Mouse (Mus musculus) neutrophil, adult 5-6 weeks (primary cell): ENCODE data around the gene Mblac1. TPM values are rescaled to one million over a fixed set of nuclear protein-coding genes. Genes with fewer than 3 reads are reported as not detected.

Source experiments
- ATAC-seq: fragments of 151-379, 151-347 bp; 2 replicates; pipeline ENCODE4 v1.8.0; 2017; ENCODE audit warnings: mild to moderate bottlenecking, moderate TSS enrichment; ENCODE audit not compliant: insufficient number of reproducible peaks, poor library complexity, low FRiP score, severe bottlenecking; ENCODE audit errors: extremely low read depth
- total RNA-seq: library from RNA; stranded (forward); fragments of 200-1000 nt; gene quantifications from 2 replicates; pipeline ENCODE4 v1.2.3, GENCODE M21; 2017

Mblac1 gene
- total RNA-seq: 0.81 and 0.86 TPM in 2 replicates

DNA sequence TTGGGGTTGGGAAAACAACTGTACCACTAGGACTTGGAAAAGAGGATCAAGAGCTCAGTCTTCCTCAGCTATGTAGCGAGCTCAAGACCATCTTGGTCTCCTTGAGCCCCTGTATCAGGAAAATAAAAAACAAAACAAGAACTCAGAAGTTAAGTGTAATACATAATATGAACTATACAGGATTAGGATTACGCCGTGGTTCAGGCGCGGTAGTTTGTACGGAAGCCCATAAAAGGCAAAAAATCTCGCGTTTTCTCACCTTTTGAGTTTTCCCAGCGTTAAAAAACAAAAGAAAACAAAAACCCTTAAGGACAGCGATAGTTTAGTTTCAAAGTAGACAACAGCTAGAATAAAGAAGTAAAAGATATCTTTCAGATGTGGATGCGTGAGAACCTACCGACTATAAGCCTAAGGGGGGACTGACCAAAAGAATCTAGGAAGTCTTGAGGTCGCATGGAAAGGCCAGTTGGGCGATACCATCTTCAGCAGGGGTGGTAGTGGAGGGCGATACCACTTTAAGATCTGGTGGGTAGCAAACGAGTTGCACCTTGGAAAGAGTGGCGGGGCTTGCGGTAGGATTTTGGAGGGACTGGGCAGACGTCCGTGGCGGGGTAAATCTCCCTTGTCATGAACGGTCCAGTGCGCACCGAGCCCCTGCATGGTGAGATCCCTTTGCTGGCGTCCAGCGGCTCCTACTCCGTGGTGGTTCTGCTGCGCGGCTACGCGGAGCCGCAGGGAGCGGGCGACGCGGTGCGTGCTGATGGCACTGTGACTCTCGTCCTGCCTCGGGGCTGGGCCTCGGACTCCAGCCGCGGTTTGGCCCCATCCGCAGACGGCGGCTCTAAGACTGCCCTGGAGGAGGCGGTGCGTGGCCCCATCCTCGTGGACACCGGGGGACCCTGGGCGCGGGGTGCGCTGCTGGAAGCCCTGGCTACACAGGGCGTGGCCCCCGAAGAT is at the start of gene Mblac1:
Gene Mblac1 (plus strand): TSS at position 544 of the 957 bp plus-strand sequence.
- peak; percentile 62; the same call in 1 of the 2 replicates for ATAC-seq

DNA sequence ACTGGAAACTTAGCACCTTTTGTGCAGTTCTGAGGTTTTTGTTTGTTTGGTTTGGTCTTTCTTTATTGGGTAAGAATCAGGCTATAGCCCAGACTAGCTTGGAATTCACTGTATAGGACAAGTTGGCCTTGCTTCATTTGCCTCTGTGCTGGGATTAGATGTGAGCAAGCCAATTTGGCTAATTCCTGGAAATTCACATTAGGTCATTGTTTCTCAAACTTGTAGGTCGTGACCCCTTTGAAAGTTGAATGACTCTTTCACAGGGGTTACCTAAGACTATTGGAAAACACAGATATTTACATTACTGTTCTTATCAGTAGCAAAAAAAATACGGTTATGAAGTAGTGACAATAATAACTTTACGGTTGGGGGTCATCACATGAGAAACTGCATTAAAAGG is 39.7 kb upstream of the Mblac1 start:
- ATAC-seq: no peak

DNA sequence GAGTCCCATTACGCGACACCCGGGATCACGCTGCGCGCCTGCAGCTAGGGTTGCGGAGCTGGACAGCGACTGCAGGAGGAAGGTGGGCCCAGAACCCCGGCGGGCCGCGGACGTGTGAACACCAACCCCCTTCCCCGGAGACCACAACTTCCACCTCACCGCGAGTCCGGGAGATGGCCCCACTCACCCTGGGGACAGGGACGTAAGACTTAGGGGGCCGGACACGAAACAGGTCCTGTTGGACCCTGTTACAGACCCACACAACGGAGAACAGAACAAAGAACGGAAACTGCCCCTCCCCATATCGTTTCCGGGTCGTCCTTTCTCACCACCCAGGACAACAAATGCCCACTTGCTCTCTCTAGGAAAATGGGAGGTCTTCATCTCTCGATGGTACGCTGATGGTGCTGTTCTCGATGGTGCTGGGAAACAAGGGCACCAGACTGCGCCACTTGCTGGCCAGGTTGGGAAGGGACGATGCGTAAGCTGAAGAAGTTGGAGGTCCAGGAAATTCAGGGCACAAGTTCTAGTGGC is 38.6 kb upstream of the Mblac1 start, which contains the start of gene Zfp113:
Gene Zfp113 (minus strand): TSS at position 302 of the 534 bp plus-strand sequence.
- ATAC-seq: peak; percentile 96

DNA sequence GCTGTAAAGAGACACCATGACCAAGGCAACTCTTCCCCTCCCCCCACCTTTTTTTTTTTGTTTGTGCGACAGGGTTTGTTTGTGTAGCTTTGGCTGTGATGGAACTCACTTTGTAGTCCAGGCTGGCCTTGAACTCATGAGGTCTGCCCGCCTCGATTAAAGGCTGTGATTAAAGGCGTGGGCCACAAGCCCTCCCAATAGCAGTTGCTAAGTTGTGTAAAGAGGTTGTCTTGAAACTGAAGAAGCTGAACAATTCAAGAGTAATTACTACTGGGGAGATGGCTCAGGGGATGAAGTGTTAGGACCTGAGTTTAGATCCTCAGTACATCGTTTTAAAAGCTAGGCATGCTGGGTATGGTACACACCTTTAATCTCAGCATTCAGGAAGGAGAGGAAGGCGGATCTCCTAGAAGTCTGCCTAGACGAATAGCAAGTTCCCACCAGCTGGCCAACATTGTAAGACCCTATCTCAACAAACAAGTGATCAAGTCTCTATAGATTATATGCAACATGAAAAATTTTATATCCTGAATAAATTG is 33.8 kb upstream of the Mblac1 start:
- no peak for ATAC-seq

DNA sequence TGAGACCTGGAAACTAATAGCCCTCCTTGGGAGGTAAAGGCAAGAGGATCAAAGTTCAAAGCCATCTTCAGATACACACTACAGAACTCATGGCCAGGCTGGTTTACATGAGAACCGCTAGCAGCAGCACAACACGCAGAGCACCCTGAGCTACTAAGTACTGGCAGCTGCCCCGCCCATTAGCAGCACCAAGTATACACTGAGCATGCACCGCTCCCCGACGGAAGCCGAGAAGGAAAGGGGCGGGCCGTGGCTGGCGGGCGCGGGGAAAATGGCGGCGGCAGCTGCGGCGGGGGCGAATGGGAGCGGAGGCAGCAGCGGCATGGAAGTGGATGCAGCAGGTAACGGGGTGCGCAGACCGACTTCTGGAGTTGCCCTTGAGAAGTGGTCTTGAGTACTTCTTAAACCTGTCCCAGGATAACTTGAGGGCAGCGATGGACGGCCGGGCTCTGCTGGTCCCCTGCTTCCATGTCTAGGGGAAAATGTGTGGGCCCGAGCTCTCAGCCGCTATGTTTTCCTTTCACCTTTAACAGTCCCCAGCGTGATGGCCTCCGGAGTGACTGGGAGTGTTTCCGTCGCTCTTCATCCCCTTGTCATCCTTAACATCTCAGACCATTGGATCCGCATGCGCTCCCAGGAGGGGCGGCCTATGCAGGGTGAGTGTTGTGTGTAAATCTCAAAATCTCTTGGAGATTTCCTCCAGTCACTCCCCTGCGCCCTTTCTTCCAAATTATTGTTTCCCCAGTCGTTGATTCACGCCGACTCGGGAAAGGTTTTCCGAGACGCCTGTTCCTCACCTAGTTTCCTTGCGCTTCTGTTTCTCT is 33.1 kb upstream of the Mblac1 start, which contains the start of gene Cops6:
Gene Cops6 (plus strand): TSS at position 230 of the 824 bp plus-strand sequence.
- peak; percentile 98 for ATAC-seq

DNA sequence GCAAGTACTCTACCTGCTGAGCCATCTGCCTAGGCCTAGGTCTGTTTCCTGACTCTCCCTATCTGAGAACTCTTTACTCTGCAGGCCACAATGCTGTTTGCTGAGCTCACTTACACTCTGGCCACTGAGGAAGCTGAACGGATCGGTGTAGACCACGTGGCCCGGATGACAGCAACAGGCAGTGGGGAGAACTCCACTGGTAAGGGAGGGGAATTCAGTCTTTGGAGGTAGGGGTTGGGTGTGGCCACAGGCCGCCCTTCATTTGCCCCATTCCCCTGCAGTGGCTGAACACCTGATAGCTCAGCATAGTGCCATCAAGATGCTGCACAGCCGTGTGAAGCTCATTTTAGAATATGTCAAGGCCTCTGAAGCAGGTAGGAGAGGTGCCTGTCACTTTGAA is 31.1 kb upstream of the Mblac1 start:
- ATAC-seq: no peak

DNA sequence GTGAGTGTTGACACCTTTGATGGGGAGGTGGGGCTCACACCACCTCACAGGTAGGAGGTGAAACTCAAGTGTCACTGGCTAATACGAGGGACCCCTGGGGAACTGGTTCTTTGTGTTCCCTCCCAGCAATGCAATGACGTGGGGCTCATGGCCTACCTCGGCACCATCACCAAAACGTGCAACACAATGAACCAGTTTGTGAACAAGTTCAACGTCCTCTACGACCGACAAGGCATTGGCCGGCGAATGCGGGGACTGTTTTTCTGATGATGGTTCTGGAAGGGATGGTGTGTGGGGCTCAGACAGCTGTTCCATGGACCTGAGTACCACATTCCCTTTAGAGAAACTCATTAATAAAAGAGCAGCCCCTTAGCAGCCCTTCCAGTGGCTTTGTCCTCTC is 30.5 kb upstream of the Mblac1 start:
- ATAC-seq: no peak

DNA sequence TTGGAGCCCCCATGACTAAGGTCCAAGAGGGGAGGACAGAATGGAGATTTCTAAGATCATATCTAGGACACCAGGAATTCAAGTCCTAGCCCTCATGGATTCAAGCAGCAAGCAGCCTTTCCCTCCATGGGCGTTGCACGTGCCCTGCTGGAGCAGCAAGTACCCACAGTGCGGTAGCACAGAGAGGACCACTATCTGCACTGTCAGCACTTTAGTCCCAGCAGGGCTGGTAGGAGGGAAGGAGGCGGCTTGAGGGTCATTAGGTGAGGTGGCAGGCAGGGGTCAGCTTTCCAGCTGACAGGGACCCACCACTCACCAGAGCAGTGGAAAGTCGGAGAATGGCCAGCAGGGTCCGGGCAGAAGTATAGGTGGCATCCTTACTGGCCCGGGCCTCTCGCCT is 28.5 kb upstream of the Mblac1 start:
- ATAC-seq: no peak

DNA sequence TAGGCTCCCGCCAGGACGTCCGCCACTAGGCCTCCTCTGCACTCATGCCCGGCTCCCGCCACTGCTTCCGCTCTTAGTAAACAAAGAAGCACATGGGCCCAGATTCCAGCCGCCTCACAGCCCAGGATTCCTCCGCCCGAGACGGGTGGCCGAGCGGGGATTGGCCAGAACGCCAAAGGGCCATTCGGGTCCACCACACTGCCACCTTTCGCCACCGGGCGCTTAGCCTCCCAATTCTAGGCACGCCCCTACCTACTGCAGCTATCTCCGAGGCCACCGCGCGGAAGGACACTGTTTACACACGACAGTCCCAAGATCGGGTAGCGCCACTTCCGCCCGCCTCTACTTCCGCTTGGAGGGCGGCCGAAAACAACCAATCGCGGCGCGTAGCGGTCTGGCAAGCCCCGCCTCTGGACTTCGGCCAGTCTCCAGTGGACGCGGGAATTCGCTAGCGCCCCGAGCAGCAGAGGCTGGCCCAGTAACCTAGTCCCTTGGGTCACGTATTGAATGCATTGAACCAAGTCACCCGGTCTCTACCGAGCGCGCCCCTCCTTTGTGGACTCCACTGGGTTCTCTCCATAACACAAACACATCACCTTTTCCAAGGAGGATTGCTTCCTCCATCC is 23.1 kb upstream of the Mblac1 start:
- peak; percentile 77 for ATAC-seq

DNA sequence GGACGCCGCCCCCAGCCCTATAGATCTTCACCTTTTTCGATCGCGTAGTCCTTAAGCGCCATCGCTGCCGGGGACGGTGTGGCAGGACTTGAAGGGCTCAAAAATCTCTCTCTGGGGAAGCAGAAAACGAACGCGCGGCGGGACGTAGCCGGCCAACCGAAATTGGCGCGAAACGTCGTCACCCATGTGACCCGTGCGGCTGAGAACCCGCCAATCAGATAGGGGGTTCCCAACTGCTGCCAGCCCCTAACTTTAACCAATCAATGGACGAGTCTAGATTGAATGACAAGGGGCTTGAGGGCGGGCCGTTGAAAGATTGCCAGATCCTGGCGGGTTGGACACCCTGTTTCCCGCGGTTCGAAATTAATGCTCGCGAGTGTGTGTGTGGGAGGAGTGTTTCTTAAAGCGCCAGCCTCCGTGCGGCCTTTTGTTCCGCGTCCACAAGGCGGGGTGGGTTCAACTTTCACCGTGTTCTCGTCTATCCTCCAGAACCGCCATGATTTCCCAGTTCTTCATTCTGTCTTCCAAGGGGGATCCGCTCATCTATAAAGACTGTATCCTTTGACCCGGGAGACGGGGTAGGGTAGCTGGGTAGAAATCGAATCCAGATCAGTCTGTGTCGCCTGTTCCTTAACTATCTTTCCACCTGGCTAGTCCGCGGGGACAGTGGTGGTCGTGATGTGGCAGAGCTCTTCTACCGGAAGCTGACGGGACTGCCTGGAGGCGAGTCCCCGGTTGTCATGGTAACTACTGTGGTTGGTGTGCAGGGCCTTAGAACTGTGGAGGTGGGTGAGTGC is 22.2 kb upstream of the Mblac1 start, which contains the start of the genes Ap4m1 and Mcm7:
Gene Ap4m1 (plus strand): TSS at position 308 of the 797 bp plus-strand sequence.
Gene Mcm7 (minus strand): TSS at position 728 of the 797 bp plus-strand sequence.
- peak; percentile 86 for ATAC-seq

DNA sequence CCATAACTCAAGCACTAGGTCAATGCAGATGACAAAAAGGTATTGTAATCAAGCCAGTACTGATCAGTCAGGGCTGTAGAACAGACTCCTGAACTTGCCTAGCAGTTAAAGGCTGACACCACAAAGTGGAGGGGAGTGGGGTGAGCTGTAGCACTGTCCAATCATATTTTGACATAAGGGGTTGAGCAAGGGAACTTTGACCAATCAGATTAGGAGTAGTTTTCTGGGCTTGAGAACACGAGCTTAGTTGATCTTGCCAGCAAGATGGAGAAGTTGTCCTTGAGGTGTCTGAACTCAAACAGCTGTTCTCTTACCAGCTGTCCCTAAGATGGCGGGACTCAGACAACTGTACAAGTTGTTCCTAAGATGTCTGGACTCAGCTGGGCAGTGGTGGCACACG is 20.9 kb upstream of the Mblac1 start:
- ATAC-seq: no peak

DNA sequence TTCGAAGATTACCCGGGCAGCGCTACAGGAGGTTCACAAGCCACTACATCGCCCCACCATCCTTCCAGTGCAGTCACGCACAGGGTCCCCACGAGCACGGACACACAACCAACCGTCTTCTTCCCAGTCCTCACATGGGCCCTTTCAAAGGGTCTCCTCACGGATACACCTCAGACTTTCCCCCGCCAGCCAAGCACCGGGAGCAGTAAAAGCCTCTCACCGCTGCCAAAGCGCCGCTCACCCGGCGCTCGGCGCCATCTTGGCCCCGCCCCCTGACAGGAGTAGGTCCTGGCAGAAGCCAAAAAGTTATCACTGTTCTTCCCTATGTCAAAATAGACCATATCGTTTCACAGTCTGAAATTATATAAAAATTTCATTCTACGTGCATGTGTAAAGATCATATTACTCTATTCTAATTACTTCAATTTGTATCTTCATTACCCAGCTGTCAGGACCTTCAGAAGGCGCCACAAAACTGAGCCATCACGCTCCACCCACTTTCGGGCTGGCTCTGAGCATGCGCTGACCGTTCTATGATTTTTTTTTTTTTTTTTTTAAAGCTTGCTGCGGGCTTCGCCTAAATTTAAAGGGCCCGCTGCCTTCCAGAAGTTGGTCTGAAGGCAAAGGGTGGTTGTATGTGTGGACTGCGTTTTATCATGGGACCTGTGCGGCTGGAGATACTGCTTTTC is 7.0 kb upstream of the Mblac1 start, which contains the start of the genes Taf6 and Cnpy4:
Gene Taf6 (minus strand): TSS at position 502 of the 689 bp plus-strand sequence.
Gene Cnpy4 (plus strand): TSS at position 536 of the 689 bp plus-strand sequence.
- peak; percentile 62 for ATAC-seq

DNA sequence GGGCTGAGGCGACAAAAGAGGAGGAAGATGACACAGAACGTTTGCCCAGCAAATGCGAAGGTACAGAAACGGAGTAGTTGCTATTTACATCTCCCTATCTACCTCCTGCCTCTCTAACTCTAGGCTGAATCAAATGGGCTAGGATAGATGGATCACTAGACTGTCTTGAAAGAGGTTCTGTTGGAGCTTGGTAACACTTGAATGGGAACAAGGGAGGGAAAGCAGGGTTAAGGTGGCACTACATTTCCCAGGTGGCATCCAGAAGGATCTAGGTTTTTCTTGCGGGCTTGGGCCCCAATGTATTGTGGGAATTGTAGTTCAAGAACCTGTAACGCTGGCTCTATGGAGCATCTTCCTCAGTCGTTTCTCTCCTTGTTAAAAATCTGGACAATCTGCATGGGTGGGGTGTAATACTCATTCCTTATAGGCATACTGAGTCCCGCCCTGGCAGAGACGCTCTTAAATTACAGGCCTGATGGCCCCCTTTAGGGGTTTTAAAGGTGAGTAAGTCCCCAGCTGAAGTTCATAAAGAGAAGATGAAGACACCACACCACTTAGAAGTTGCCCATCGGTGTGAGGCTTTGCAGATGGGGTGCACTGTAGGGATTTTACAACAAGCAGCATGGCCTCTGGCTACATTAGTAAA is 6.3 kb upstream of the Mblac1 start:
- ATAC-seq: peak; percentile 76

DNA sequence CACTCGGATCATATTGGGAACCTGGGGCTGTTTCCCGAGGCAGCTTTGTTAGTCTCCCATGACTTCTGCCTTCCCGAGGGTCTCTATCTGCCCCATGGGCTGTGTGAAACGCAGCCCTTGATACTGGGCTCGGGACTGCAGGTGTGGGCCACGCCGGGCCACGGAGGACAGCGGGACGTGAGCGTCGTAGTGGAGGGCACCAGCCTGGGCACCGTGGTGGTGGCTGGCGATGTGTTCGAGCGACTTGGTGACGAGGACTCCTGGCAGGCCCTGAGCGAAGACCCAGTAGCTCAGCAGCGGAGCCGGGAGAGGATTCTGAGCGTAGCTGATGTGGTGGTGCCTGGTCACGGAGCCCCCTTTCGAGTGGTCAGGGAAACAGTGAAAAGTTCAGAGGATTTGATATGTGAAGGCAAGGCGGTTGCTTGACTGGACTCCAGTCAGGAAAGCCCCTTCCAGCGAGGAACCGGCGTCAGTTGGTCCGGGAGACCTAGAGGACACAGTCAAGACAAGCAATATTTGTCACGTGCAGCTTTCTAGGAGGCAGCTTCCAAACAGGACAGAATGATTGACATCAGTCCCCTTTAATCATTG is 736 bp downstream of the Mblac1 start:
- no peak for ATAC-seq

DNA sequence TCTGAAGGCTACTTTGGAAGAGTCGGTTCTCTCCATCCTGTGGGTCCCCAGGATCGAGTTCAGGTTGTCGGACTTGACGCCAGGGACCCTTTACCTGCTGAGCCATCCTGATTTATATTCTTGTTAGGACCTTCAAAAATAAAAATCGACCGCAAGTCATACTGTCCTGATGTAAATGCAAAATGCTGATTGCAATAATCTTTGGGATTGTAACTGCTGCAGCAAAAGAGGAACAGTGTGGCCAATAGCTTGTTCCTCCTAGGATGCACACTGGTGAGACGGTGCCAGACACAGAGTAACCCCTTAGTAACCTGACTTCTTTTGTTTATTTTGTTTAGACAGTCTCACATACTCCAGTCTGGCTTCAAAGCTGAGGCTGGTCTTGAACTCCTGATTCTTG is 1.3 kb downstream of the Mblac1 start:
- no peak for ATAC-seq

DNA sequence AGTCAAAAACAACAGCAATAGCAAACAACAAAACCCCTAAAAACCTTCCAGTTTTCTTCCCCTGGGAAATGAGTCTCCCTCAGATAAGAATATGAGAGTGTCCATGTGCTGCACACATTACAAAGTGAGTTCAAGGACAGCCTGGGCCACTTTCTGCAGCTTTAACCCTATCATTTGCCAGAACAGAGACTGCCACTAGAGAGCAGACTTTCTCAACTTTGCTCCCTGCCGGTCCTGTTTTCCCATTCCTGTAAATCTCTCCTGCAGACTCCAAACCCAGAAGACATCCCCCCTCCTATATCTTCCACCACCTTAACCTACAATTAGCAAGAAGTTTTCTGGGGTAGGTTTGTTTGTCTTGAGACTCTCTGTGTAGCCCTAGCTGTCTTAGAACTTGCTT is 5.5 kb downstream of the Mblac1 start:
- ATAC-seq: no peak
